Mouse (Mus musculus) ovary, postnatal 14 days (tissue): Measurements from ENCODE around the gene Gstk1.

ENCODE experiments used
- DNase-seq: peaks from one replicate; pipeline ENCODE4 v3.0.0; 2022; ENCODE audit warnings: low spot score

The Gstk1 gene

DNA sequence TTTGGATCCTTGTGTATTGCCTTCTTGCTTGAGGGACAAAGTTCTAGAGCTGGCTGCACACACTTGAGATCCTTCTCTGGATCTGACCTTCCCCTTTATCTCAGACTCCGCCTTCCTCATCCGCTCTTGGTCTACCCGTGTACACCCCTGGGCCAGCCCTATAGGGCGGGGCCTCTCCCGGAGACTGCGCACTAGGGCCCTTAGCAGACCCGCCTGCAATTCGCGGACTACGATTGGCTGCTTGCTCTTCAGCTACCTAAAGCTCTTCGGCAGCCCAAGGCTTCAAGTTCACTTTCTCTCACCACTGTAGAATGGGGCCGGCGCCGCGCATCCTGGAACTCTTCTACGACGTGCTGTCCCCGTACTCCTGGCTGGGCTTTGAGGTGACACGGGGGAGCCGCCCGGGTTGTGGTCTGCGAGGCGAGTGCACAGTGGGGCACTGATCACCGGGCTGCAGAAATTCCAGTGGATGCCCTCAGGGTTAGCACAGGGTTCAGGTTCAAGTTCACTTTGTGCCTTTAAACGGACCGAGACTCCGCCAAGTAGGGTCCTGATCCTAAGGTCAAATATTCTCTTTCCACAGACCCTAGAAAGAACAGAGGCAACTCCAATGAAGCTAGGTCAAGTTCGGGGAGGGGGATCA lies at the start of gene Gstk1:
Gstk1 (plus strand) TSS at position 225 of the 643 bp plus-strand sequence.
- DNase-seq: peak; percentile 52

GRCm38 (mm10) chr6:42197710-42198109 lies 48.0 kb upstream of the Gstk1 start:
- DNase-seq: peak; percentile 11

DNA sequence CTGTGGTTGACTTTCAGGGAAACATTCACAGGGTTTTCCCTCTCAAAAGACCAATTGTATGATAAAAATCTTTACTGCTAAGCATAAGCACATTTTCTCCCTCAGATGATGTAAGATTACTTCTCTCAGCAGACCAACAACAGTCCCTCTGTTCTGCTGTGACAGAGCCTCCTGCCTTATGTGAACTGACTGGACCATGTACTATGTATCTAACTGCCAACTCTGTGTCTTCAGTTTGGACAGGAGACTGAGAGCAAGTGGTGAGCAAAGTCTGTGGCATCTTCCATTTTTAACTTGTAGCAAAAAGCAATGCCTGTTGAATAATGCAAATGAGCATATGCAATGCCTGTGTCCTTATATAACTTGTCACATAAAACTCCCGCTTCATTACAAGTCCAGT lies 46.2 kb upstream of the Gstk1 start:
- no peak for DNase-seq

- no peak for DNase-seq
These were observed 30.7 kb upstream of the Gstk1 start, which contains the start of gene Tas2r144 for GRCm38 (mm10) chr6:42215028-42215427. TSS of gene Tas2r144 (plus strand) at chr6:42215328.

DNA sequence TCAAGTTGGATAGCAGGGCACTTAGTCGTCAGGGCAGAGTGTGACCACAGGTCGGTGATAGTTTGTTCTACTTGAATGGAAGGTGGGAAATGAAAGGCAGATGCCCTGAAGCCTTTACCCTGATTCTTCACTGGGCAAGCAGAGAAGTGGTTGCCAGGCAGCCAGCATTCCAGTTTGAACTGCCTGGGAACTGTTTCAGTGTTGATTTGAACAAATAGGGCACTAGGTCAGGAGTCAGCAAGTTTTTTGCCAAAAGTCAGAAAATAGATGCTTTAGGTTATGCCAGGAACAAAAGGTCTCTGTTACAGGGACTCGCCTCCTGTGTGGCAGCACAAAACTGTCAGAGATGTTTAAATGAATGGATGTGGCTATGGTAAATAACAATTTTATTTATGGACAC lies 23.4 kb upstream of the Gstk1 start:
- no peak for DNase-seq

GRCm38 (mm10) chr6:42225046-42225445 lies 20.7 kb upstream of the Gstk1 start:
- no peak for DNase-seq

DNA sequence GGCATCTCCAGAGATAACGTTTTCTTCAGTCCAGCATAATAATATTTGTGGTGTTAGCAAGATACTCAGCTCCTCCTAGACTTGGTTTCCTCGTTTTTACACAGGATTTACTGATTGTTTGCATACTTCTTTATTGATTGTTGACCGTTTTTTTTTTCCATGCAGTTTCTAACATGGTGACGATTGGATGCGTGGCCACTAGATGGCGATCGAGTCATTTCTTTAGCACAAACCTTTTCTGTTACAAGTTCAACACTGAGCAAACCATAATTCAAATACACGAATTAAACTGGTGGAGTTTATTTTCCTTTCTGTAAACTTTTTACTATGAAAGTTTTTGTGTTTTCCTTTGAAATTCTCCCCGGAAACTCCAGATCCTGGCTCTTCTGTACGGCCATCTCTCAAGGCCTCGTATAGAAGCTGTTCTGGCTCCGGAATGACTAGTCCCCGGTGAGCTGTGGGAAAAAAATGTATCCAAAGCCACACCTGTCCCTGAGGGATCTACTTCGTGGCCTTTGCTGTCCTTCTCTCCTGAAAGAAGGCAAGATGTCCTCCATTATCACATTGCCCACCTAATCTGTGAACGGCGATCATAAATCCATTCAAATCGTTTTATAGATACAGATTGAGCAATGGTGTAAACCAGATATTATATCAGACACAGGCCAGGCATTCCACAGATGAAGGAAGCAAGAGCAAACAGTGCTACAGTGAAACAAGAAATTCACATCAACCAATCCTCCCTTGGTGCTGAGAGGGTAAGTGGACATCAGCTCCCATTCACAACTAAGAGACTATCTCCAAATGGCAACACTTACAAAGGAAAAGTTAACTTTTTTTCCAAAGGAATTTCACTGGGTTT lies 18.3 kb upstream of the Gstk1 start:
- peak; percentile 48 for DNase-seq

DNA sequence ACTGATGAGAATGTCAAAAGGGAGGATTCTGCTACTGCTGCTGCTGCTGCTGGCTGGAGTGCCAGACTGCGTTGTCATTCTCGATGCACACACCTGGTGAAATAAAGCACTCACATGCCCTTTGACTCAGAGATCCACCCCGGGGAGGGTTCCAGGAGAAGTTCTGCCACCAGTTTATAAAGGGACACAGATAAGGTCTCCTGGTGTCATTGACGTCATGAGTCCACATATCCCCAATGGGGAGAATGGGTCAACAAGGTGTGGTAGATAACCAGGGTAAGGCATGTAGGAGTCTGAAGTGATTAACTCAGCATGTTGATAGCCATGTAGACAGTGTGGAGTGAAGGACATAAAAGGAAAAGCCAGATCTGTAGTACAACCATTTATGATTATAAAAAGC lies 16.1 kb upstream of the Gstk1 start:
- DNase-seq: no peak

DNA sequence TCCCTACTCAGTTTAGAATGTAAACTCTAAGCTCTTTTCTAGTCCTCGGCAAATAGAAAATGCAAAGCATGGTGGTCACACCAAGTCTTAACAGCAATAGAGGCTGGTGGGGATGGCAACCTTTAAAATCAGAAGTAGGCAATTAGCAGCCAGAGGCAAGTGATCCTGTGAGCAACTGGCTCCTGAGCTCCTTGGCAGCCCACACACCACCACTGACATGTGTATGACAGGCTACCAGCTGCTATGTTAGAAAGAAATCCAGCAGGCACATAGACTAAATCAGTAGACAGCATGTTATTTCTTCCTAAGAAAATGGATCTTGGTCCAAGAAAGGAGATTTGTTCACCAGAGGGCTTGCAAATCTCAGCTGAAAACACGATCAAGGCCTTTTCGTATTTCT lies 14.5 kb upstream of the Gstk1 start:
- no peak for DNase-seq

DNA sequence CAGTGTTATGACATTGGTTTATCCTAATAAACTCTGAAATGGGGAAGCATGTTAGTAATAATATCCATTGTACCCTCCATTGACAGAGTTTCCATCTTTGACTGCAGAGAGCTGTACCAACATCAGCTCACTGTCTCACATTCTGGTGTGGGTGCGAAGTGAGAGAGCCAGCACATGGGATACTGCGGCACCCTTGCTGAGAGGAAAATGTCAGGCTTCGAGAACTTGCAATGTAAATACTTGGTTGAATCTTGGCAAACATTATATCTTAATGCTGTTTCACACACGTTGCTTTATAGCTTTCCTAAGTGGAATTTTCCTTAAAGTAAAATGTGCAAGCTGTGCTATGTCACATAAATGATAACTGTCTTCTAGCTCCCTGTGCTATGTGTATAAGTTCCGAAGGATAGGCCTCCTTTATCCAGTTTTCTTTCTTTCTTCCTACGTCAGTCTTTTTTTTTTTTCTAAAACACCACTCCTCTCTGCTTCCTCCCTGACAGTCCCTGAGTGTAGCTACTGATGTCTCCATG lies 8.4 kb upstream of the Gstk1 start:
- DNase-seq: no peak

DNA sequence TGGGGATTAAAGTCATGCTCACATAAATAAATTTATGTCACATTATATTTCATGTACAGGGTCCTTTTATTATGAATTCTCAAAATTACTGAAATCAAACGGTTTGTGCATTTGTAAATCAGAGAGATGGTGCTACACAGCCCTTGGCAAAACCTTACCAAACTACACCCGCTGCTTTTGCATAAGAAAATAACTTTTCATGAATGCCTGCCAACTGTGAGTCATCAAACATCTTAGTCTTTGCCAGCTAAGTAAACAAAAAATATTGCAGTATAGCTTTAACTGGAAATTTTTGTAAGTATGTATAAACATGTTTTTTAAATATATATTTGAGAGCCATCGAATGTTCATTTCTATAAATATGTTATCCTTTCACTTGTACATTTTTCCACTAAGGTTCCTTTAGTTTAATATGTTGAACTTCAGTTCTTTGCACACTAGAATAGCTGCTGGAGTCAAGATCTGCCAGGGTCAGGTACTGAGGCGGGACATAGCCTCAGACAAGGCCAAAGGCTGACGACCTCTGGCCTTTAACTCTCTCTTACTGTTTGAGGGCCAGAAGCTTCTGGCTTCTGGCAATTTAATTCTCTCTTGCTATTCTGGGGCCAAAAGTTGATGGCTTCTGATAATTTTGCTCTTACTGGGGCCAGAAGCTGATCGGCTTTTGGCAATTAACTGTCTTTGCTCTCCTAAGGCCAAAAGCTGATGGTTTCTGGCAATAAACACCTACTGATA lies 4.3 kb upstream of the Gstk1 start:
- DNase-seq: no peak

DNA sequence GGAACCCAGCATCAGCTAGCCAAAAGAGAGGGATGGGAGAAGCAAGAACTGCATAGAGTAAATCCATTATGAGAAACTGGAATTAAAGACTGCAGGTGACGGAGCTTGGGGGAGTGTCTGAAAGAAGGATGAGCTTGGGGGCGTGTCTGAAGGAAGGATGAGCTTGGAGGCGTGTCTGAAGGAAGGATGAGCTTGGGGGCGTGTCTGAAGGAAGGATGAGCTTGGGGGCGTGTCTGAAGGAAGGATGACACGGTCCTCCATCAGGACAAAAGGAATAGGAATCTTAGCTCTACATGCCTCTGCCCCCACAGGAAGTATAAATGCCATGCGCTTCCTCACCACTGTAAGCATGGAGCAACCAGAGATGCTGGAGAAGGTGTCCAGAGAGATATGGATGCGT lies 1.4 kb downstream of the Gstk1 start:
- DNase-seq: no peak

DNA sequence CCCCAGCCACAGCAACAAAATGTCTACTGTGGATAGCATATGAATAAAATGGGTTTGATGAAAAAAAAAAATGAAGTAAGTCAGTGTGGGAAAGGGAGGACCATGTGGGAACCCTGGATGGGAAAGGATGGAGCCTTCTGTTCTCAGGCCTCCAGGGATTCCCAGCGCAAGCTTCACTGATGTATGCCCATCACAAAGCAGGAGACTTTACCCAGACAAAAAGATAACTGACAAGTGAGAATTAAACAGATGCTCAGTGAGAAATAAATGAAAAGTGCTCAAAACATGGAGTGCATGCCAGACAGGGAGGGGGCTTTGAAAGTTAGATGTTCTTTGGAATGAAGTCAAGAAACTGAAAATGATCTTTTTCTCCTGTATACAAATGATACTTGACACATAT lies 2.2 kb downstream of the Gstk1 start:
- DNase-seq: no peak

- DNase-seq: no peak
These were observed 6.1 kb downstream of the Gstk1 start for GRCm38 (mm10) chr6:42251791-42252190.

GRCm38 (mm10) chr6:42253103-42253502 lies 7.4 kb downstream of the Gstk1 start:
- DNase-seq: no peak

DNA sequence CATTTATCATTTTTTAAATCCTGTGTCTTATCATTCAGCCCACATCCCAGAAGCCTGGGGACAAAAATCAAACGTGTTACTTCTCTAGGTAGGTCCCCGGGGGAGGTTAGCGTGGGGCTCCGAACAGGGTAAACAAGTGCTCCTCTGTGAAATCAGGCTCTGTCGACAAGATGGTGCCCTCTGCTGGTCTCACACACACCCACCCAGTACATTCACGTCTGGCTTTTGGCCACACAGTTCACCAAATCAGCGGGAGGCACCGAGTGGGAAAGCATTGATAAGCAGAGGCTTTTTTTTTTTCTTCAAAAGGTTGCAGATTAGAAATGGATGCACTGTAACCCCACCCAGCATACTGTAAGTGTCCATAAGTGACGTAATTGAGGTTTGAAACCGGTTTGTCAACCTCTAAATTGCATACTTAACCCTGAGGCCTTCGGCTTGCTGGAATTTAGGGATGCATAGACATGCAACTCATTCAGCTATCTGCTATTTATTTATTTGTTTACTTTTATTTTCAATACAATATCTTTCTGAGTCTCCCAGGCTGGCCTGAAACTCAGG lies 11.6 kb downstream of the Gstk1 start:
- no peak for DNase-seq

- no peak for DNase-seq
These were observed 14.7 kb downstream of the Gstk1 start for GRCm38 (mm10) chr6:42260430-42260829.

GRCm38 (mm10) chr6:42261524-42262170 lies 15.9 kb downstream of the Gstk1 start, which contains the start of gene Tmem139:
TSS of gene Tmem139 (plus strand) at chr6:42261970.
- no peak for DNase-seq

- peak; percentile 96 for DNase-seq
These were observed 19.0 kb downstream of the Gstk1 start, which contains the start of gene Casp2 for GRCm38 (mm10) chr6:42264626-42265312. TSS of gene Casp2 (plus strand) at chr6:42264985.

- no peak for DNase-seq
These were observed 19.9 kb downstream of the Gstk1 start for GRCm38 (mm10) chr6:42265391-42266330.
